Mouse (Mus musculus) retina, adult 2 months (tissue): ENCODE measurements around the gene Olfr325.
"Not testable (repeated sequence)": the region's sequence is repeated elsewhere in the genome, so short reads cannot be mapped to it uniquely, and the experiment has no call there.

ENCODE experiments used
- DNase-seq: peaks from one replicate; pipeline ENCODE4 v3.0.0-alpha.2; 2012; ENCODE audit warnings: low read depth, low spot score

Gene Olfr325

DNA sequence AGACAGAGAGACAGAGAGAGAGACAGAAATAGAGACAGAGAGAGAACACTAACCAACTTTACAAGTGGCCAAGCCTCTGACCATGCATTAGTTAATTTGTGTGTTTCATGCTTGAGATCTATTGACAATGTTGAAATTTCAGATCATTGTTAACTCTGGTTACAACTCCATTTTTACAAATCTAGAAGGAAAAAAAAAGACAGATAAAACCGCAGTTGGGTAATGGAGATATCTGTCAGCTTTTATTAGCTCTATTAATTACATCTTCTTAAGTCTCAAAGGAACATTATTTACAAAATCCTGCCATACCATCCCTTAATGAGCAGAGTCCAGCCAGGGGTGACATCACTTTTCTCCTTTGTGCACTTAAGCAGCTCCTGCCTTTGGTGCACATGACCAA is at the start of gene Olfr325:
Olfr325 (plus strand) TSS at position 301 of the 400 bp plus-strand sequence.
- DNase-seq: no peak

DNA sequence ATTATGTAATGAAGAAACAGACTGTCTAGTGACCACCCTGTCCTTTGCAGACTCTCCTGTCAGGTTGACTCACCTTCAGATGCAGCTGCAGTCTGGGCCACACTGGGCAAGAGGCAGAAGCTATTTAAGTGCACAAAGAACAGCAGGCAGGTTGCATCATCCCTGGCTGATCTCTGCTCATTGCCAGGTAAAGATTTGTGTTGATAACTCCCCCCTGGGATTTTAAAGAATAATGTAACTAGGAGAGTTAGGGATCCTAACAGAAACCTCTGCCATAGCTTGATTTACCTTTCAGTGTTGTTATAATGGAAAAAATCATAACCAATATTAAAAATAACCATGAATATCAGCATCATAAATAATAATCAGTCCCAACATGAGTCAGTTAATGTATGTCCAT is 42.8 kb upstream of the Olfr325 start, which contains the start of gene Olfr330:
Olfr330 (minus strand) TSS at position 101 of the 400 bp plus-strand sequence.
- DNase-seq: not testable (repeated sequence)

DNA sequence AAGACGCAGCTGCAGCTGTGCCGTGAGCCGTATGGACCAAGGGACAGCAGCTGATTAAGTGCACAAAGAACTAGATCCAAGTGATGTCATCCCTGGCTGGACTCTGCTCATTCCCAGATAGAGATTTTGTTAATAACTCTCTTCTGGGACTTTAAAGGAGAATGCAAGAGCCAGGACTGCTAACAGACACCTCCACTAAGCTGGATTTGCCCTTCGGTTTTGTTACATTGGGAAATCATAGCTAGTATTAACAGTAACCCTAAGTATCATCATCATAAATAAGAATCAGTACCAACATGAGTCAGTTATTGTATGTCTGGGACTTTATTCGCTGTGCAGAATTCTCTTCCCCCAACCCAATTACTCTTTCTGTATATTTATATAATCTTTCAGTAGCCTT is 31.2 kb upstream of the Olfr325 start, which contains the start of gene Olfr329-ps:
Olfr329-ps (minus strand) TSS at position 101 of the 400 bp plus-strand sequence.
- DNase-seq: no peak

DNA sequence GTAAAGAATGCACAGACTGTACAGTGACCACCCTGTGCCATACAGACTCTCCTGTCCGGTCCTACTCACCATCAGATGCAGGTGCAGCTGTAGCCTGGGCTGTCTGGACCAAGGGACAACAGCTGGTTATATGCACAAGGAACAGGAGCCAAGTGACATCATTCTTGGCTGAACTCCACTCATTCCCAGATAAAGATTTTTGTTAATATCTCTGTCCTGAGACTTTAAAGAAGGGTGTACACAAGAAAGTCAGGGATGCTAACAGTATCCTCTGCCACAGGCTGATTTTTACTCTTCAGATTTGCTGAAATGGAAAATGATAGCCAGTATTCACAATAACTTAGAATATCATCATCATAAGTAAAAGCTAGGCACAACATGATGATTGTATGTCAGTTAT is 22.0 kb upstream of the Olfr325 start, which contains the start of gene Olfr328:
Olfr328 (minus strand) TSS at position 101 of the 400 bp plus-strand sequence.
- DNase-seq: no peak

DNA sequence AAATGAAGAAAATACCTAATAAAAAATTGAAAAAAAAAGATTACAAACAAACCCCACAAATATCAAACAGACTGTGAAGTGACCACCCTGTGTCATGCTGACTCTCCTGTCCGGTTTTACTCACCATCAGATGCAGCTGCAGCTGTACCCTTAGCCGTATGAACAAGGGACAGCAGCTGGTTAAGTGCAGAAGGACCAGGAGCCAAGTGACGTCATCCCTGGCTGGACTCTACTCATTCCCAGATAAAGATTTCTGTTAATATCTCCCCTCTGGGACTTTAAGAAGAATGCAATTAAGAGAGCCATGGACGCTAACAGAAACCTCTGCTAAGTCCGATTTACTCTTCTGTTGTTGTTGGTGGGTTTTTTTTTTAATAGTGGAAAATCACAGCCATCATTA is 7.1 kb upstream of the Olfr325 start, which contains the start of gene Olfr224:
Olfr224 (minus strand) TSS at position 149 of the 400 bp plus-strand sequence.
- no peak for DNase-seq

DNA sequence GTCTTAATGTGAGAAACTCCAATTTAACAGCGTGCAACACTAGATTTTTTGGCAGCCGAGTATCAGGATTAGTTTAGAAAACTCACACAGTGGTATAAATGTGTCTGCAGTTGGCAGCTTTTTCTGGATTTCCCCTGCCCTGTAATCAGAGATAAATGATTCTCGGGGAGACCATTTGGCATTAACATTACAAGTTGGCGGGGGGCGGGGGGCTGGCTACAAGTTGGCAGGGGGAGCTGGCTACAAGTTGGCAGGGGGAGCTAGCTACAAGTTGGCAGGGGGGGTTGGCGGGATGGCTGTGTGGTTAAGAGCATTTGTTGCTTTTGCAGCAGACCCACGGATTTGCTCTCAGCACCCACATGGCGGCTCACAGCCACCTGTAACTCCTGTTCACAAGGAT is 1.1 kb downstream of the Olfr325 start:
- no peak for DNase-seq

DNA sequence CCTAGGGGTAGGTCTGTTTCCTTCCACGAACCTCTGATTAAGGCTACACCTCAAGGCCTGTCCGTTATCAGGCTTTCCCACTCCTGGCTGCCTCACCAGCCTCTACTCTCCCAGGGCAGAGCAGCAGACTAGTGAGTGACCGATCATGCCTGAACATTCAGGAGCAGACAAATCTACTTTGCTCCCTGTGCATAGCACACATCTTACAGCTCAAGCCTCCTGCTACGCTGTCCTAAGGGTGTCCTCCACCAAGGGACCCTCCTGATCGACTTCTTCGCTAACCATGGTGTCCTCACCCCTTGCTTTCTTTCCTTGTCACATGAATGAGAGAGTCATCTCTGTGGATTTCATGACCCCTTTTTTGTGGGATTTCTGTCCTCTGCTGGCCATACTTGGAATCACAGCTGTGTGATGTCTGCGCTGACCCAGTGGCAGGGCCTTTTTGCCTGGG is 10.4 kb downstream of the Olfr325 start:
- peak; percentile 4 for DNase-seq

DNA sequence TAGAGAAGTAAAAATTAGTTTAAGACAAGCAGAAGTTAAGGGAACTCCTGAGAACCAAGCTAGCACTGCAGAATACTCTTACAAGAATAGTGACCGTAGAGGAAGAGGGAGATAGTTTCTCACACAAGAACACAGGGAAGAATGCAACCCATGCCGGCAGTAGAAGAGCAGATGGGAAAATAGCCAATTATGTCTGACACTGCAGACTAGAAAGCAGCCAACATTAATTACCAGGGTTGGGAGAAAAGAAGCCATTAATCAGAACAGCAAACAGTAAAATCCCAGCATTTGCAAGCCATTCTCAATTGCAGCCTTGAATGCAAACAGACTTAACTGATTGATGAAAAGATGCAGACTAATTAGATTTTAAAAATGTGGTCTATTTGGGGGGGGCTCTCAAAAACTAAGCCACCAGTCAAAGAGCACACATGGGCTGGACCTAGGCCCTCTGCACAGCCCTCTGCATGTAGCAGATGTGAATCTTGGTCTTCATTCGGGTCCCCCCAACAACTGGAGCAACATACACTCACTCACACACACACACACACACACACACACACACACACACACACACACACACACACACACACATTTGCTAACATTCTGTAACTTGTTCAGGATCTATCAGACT is 11.2 kb downstream of the Olfr325 start:
- no peak for DNase-seq

DNA sequence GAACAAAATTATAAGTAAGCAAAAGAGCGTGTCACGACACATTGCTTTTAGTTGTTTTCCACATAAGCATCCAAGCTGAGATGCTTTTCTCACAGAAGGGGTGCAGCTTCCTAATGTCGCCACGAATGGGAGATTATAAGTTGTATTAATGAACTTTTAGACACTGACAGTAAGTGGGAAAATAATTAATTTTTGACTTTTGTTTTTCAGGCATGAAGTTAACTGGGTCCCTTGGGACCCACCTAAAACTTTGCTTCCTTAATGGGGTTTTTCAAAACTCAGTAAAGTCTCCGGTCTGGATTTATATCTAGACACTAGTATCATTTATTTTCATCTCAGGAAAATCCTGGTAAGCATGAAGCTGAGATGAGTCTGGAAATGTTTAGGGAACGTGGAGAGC is 17.3 kb downstream of the Olfr325 start, which contains the start of gene Olfr324:
Olfr324 (plus strand) TSS at position 301 of the 400 bp plus-strand sequence.
- no peak for DNase-seq

DNA sequence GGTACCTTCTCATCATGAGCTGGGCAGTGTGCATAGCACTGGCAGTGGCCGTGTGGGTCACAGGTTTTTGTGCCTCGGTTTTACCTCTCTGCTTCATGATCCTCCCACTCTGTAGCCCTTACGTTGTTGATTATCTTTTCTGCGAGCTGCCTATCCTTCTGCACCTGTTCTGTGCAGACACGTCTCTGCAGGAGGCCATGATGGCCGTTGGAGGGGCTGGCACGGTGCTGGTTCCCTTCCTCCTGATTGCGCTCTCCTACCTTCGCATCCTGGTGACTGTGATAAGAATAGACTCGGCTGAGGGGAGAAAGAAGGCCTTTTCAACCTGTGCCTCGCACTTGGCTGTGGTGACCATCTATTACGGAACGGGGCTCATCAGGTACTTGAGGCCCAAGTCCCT is 20.3 kb downstream of the Olfr325 start:
- DNase-seq: no peak

DNA sequence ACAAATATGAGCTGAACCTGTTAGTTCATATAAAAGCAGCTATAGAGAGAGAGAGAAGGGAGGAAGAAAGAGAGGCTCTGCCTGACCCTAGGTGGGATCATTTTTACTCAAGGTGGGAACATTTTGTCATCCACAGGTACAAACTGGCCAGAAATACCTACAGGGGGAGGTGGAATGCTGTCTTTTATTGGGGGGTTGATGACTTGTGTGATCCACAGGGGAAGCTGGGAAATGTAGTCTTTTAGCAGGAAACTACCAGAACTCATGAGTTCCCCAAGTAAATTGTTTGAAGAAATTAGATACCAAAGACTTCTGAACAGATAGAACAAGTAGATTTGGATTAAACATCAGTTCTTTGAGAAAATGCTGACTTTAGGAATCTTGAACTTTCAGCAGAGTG is 24.5 kb downstream of the Olfr325 start:
- no peak for DNase-seq

DNA sequence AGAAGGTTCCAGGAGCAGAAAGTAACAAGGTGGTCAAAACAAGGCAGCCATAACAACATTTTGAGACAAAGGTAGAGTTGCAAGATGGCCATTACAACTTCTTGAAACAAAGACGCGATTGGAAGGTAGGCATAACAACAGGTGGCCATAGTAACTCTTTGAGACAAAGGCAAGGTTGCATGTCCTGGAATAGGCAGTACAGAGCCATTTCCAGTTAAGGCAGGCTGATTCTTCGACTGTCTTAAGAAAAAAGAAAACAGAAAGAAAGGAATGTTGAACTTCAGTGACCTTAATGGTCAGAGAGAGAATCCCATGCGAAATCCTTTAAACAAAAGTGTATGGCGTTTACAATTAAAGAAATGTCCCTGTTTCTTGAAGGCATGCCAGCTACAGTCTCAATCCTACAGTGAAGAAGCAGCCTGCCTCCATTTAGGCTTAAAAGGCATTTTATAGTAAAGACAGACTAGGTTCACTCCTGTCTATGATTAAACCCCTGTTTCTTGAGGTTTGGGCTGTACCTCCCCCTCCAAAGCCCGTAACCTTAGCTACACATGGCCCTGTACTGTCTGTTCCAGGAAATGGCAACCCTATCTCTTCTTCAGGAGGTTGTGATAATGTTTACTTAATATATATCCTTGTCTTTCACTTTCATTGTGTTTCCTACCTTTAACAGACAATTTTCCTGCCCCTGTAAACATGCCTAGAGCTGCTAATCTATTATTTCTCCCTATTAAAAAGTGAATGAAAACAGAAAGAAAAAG is 25.4 kb downstream of the Olfr325 start:
- no peak for DNase-seq

DNA sequence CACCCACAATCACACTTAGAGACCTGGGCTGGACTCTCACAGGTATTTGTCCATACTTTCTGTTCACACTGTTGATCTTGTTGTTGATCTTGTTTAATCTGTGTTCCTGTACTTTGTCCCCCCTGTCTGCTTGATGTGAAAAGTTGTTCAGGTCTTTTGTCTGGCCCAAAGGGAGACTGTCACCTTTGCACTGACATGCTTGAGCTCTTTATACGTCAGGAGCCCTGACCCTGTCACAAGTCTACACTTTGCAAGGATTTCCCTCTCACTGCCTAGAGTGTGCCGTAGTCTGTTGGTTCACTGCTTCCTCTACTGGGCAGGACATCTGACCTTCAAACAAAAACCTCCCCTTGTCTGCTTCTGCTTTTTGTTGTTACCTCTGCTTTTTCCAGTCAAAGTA is 27.2 kb downstream of the Olfr325 start:
- no peak for DNase-seq

DNA sequence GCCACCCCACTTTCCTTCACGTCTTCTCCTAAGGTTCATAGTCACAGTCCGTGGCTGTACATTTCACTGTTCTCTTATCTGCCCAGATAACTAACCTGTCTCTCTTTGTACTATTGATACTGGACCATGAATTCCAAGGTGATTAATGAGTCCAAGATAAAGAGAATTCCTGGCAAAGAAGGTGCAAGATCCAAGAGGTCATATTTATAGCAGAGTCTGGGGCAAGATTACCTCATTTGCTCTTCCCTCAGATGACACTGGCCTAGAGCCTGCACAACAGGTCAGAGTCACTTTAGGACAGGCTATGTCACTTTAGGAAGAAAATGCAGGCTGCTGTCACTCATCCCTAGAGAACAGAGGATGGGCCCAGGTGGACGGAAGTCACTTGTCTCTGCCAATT is 27.7 kb downstream of the Olfr325 start:
- DNase-seq: no peak

DNA sequence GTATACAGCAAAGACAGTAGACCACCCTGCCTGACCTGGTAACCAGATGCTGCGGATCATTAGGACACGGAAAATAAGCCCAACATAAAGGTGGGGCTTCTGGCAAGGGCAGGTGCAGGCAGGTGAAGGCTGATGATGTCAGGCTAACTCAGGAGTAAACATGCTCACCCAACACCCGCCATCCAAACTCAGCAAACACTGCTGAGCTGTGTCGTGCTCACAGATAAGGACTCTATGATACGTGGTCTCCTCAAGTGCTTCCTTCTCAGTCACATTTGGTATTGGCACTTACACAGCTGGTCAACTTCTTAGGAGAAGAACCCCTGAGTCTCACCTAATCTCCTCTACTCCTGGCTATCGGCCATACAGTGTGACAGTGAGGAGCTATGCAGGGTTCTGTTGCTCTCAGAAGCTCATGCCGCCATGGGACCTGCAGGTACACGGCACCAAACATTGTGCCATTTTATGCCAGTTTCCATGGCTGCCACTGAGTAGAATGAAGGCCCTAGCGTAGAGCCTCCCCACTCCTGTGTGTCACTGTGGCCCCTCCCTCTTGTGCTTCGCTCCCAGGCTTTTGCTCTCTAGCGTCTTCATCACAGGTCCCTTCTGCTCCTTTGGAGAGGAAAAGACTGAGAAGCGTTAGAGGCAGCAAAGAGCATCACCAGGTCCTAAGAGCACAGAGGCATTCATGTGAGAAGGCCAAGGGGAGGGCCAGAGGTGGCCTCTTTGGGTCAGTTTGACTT is 28.8 kb downstream of the Olfr325 start:
- no peak for DNase-seq

DNA sequence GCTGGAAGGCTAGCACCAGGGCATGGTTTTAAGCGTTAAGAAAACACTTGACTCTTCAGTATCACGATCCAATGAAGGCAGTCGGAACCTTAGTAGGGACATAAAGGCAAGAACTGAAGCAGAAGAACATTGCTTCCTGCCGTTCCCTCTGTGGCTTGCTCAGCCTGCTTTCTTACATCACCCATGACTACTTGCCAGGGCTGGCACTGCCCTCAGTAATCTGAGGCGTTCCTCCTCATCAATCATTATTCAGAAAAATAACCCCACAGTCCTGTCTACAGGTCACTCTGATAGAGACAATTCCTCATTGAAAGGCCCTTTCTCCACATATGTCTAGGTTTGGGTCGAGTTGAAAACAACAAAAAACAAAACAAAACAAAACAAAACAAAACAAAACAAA is 29.5 kb downstream of the Olfr325 start:
- DNase-seq: no peak

DNA sequence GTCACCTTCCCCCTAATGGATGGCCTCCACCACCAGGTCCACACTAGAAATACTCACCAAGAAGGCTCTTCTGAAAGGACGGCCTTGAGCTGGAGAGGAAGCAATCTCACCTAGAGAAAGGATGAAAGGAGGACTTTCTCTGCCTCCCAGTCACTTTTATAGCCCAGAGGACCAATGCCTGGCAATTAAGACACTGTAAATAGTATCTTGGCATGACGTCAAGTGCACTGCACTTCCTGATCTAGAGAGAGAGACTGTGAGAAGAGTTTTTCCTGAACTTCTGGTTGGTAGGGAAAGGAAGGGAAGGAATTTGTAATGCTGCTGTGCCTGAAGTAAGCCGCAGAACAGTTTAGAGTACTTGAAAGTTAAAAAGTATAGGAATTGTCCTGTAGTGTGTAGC is 35.8 kb downstream of the Olfr325 start:
- no peak for DNase-seq

DNA sequence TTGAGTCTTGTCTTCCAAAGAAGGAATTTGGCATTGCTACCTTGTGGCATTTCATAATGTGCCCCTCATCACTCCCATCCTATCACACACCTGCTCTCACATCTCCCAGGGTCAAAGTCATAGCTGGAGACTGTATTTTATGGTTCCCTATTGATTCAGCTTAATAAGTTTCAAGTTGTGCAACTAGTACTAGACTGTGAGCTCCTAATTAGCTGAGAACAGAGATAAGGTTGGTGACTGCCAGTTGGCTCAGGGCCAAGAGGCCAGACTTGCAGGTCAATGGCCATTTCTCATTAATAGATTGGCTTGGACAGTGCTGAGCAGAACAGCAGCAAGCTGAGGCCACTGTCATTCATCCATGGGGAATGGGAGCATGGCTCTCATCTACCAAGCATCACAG is 37.0 kb downstream of the Olfr325 start:
- no peak for DNase-seq

DNA sequence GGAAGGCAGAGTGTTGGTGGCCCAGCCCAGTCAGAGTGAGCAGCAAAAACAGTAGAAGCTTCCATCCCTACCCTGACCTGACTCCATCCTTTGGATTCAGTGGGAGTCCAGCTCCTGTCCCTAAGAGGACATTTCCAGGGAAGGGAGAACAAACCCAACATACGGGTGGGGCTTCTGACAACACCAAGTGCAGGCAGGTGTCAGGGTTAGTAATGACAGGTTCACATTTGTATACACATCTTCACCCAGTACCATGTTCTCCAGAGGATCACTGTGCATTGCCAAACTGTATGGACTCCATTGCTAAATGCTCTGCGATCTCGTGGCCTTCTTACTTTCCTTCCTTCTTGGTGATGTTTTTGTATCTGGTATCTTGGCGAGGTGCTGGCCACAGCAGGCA is 38.4 kb downstream of the Olfr325 start, which contains the start of gene 2210407C18Rik:
2210407C18Rik (minus strand) TSS at position 101 of the 400 bp plus-strand sequence.
- no peak for DNase-seq

DNA sequence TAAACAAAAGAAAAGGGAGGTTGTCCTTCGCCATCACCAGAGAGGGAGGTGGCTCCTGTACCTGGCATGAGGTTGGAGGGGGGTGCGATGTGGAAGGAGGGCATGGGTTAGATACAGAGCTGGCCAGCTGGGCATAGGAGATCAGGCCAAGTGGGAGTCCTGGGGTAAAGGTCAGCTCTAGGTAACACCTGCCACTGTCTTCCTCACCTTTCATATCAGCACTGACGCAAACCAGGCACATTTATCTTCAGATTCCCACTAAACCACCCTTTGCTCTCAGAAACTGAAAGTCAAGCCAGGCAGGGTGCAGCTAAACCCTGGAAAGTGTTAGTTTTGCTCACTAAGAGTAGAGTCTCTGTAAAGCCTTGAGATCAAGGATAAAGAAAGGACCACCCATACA is 40.8 kb downstream of the Olfr325 start:
- DNase-seq: no peak

DNA sequence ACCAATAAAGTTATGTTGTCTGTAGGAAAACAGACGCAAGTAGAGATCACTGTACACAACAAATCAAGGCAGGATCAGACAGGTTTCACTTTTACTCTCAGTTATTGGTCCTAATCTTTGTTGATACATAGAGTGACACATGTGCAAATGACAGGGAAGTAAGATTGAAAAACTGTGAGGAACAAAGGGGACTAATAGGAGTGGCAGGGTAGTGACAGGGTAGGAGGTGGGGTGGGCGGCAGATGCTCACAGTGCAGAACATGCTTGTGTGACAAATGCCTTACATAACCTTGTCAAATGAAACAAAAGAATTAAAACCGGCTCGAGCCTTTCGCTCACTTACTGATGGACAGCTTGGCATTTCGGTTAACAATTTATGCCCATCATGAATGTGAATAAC is 41.3 kb downstream of the Olfr325 start:
- DNase-seq: no peak

DNA sequence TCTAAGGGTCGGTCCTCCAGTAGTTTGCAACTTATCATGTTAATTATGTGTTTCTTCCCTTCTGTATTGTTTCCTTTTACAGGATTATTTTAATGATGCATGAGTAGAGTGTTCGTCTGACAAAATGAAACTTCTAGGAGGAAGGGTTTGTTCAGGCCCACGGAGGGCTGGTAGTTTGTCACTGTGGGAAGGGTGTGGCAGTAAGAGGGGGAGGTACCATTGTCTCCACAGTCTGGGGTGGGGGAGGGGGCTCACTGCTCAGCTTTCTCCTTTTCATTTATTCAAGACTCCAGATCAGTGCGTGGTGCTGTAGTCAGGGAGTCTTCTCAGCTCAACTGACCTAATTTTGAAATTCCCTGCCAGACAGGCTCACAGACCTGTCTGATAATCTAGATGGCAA is 48.6 kb downstream of the Olfr325 start:
- DNase-seq: no peak
